Mouse (Mus musculus): ENCODE results near the gene 2010300C02Rik. TPM values are rescaled to one million over a fixed set of nuclear protein-coding genes. Genes with fewer than 3 reads are reported as not detected.

Gene 2010300C02Rik
- polyA plus RNA-seq, 1 experiment from 2014 or later: 3.6 TPM

- DNase-seq (ENCODE audit: low read depth, low spot score): no peak
- peaks cover 22% of the 10 kb centered on the region for H3K27me3 ChIP-seq
- CTCF ChIA-PET: no interaction called here
- POLR2A ChIA-PET: no interaction called here
- no peak for ATAC-seq
- in situ Hi-C loops (cut with MboI; ENCODE audit: low pct_unique_long_range_greater_than_20kb): no loop called here
- no peak for TF ChIP-seq CTCF (IDR thresholded peaks at IDR 0.05)
These were observed 48.6 kb downstream of the 2010300C02Rik start for GRCm38 (mm10) chr1:37671316-37671715.

DNA sequence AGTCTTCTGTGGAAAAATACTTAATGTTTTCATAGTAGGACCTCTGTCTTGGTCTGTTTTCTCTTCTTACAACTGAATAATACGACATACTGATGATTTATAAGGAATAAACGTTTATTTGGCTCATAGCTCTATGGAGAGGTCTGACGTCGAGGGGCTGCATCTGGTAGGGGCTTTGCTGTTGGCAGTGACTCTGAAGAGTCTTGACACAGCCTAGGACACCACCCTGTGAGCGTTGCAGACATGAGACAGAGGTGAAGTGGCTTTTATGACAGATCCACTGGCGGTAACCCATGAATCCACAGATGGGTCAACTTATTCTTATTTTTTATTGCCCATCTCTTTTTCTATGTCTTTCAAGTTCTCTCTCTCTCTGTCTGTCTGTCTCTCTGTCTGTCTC, 52.5 kb downstream of the 2010300C02Rik start:
- in situ Hi-C loops (cut with MboI; ENCODE audit: low pct_unique_long_range_greater_than_20kb): no loop called here
- POLR2A ChIA-PET: no interaction called here
- DNase-seq (ENCODE audit: low read depth, low spot score) (no peak), ATAC-seq (no peak)
- CTCF ChIA-PET: no interaction called here
- peaks cover 22% of the 10 kb centered on the region for H3K27me3 ChIP-seq
- no peak for TF ChIP-seq CTCF (IDR thresholded peaks at IDR 0.05)

DNA sequence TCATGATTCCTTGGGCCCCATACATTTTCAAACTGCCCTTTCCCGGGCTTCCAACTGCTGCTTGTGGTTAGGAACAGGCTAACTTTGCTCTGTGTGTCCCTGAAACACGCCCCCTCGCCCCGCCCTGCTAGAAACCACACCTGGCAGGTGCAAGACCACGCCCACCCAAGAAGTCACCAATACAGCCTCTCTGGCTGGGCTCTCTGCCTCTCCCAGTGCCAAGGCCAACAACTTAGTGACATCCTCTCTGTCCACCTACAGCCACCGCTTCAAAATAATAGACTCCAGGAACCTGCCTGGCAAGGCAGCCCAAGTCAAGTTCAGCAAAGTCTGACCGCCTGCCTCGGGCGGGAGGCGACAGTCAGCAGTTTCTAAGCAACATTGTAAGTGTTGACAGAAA, 53.3 kb downstream of the 2010300C02Rik start:
- no peak for TF ChIP-seq CTCF (IDR thresholded peaks at IDR 0.05)
- H3K27me3 ChIP-seq: peaks cover 22% of the 10 kb centered on the region
- in situ Hi-C loops (cut with MboI; ENCODE audit: low pct_unique_long_range_greater_than_20kb): no loop called here
- no peak for DNase-seq (ENCODE audit: low read depth, low spot score)
- ChIA-PET POLR2A (no interaction called here), CTCF (no interaction called here)
- no peak for ATAC-seq

- TF ChIP-seq CTCF (IDR thresholded peaks at IDR 0.05): no peak
- in situ Hi-C loops (cut with MboI; ENCODE audit: low pct_unique_long_range_greater_than_20kb): no loop called here
- ATAC-seq: no peak
- CTCF ChIA-PET: no interaction called here
- no peak for DNase-seq (ENCODE audit: low read depth, low spot score)
- POLR2A ChIA-PET: no interaction called here
- peaks cover 20% of the 10 kb centered on the region for H3K27me3 ChIP-seq
These were observed 54.2 kb downstream of the 2010300C02Rik start for GRCm38 (mm10) chr1:37665539-37666323.

- in situ Hi-C loops (cut with MboI; ENCODE audit: low pct_unique_long_range_greater_than_20kb): no loop called here
- ChIA-PET POLR2A (no interaction called here), CTCF (interaction anchor here (1.7 kb wide), 1 partner anchor 12 kb away, joined by 4 read pairs; no protein-coding TSS in a partner anchor)
- DNase-seq (ENCODE audit: low read depth, low spot score) (no peak), ATAC-seq (no peak)
- no peak for TF ChIP-seq CTCF (IDR thresholded peaks at IDR 0.05)
- H3K27me3 ChIP-seq: peaks cover 19% of the 10 kb centered on the region
These were observed 55.4 kb downstream of the 2010300C02Rik start for GRCm38 (mm10) chr1:37664496-37664895.

DNA sequence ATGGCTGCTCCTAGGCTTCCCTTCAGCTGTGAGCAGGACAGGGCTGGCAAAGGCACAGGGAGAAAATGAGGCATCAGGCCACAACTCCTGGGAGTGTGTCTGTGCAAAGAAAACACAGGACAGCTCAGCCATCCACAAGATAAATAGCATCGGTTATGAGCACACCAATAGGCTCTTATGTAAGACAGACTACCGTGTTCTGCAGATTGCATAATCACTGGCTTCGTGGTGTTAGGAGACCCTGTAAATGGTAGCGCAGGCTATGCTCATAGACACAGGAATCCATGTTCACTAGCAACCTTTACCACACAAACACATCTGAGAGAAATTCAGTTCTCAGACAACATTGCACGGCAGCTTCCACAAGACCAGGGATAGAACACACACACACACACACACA, 56.3 kb downstream of the 2010300C02Rik start:
- CTCF ChIA-PET: interaction anchor here (1.7 kb wide), 1 partner anchor 13 kb away, joined by 4 read pairs; no protein-coding TSS in a partner anchor
- in situ Hi-C loops (cut with MboI; ENCODE audit: low pct_unique_long_range_greater_than_20kb): no loop called here
- DNase-seq (ENCODE audit: low read depth, low spot score) (no peak), ATAC-seq (no peak)
- POLR2A ChIA-PET: no interaction called here
- peaks cover 19% of the 10 kb centered on the region for H3K27me3 ChIP-seq
- no peak for TF ChIP-seq CTCF (IDR thresholded peaks at IDR 0.05)

GRCm38 (mm10) chr1:37656017-37656416, 63.9 kb downstream of the 2010300C02Rik start:
- no peak for TF ChIP-seq CTCF (IDR thresholded peaks at IDR 0.05)
- ChIA-PET CTCF (no interaction called here), POLR2A (no interaction called here)
- no peak for DNase-seq (ENCODE audit: low read depth, low spot score)
- H3K27me3 ChIP-seq: peaks cover 10% of the 10 kb centered on the region
- in situ Hi-C loops (cut with MboI; ENCODE audit: low pct_unique_long_range_greater_than_20kb): no loop called here
- no peak for ATAC-seq

DNA sequence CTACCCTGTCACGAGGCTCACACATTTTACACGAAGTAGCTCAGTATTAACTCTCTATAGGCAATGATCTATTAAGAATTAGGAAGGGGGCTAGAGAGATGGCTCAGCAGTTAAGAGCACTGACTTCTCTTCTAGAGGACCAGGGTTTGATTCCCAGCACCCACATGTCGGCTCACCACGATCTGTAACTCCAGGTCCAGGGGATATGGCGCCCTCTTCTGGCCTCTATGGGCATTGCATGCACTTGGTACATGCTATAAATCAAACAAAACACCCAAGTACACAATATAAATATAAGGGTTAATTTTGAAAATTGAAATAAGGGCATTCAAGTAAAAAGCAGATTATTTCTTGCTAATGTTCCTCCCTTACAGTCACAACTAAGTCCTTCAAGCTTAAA, 65.9 kb downstream of the 2010300C02Rik start:
- in situ Hi-C loops (cut with MboI; ENCODE audit: low pct_unique_long_range_greater_than_20kb): no loop called here
- CTCF ChIA-PET: no interaction called here
- DNase-seq (ENCODE audit: low read depth, low spot score) (no peak), ATAC-seq (no peak)
- POLR2A ChIA-PET: no interaction called here
- peaks cover 9% of the 10 kb centered on the region for H3K27me3 ChIP-seq
- TF ChIP-seq CTCF (IDR thresholded peaks at IDR 0.05): no peak

DNA sequence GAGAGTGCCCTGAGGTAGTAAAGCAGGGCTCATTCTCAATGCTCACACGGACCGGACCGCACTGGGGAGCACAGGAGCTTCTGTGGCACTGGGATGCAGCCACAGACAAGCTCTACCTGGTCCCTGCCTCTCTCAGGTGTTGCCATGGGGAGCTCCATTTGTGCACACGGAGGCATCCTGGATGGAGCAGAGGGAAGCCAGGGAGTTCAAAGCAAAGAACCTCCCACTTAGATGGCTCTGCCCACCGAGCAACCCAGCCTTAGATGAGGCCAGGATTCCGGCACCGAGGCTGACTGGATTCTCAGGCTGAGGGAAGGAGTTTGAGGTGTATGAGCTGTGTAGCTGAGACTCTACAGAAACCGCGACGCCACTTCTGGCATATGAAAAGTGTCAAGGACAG, 72.8 kb downstream of the 2010300C02Rik start:
- H3K27me3 ChIP-seq: peaks cover 9% of the 10 kb centered on the region
- in situ Hi-C loops (cut with MboI; ENCODE audit: low pct_unique_long_range_greater_than_20kb): loop anchor here (25.0 kb wide), 1 partner anchor 860 kb away; no protein-coding TSS in a partner anchor
- no peak for TF ChIP-seq CTCF (IDR thresholded peaks at IDR 0.05)
- no peak for DNase-seq (ENCODE audit: low read depth, low spot score)
- ATAC-seq: no peak
- POLR2A ChIA-PET: no interaction called here
- CTCF ChIA-PET: interaction anchor here (1.2 kb wide), 1 partner anchor 8 kb away, joined by 4 read pairs; no protein-coding TSS in a partner anchor

DNA sequence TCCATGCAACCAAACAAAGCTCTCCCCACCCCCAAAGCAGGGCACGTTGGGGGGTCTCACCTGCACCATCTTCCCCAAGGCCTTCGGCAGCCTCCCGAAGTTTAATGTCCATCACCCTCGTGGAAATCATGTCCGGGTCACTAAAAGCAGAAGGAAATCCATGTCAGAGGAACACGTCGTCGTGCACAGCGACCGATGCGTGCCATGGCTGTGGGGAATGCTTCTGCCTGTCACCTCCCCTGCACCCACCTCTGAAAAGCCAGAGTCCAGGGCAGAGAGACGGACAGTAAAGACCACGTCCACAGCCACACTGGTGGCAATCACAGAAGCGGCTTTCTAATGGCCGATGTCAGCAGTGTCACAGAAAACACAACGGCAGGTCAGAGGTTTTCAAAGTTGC, 75.4 kb downstream of the 2010300C02Rik start:
- no peak for DNase-seq (ENCODE audit: low read depth, low spot score)
- peaks cover 3% of the 10 kb centered on the region for H3K27me3 ChIP-seq
- TF ChIP-seq CTCF (IDR thresholded peaks at IDR 0.05): no peak
- ChIA-PET POLR2A (no interaction called here), CTCF (interaction anchor here (1.7 kb wide), 1 partner anchor 10 kb away, joined by 8 read pairs; no protein-coding TSS in a partner anchor)
- no peak for ATAC-seq
- in situ Hi-C loops (cut with MboI; ENCODE audit: low pct_unique_long_range_greater_than_20kb): loop anchor here (25.0 kb wide), 1 partner anchor 857 kb away; no protein-coding TSS in a partner anchor

- POLR2A ChIA-PET: interaction anchor here (0.6 kb wide), 1 partner anchor 246 kb away, joined by 5 read pairs; the partner anchor contains the start of genes Mitd1 and Mrpl30
- CTCF ChIA-PET: interaction anchor here (0.8 to 1.7 kb wide), 2 partner anchors 9 to 35 kb away, joined by 3 to 8 read pairs; no protein-coding TSS in a partner anchor
These were observed 76.0 kb downstream of the 2010300C02Rik start for GRCm38 (mm10) chr1:37643794-37644365.

More at GRCm38 (mm10) chr1:37643794-37644365, 76.0 kb downstream of the 2010300C02Rik start:
- TF ChIP-seq CTCF (IDR thresholded peaks at IDR 0.05): no peak
- no peaks in the 10 kb centered on the region for H3K27me3 ChIP-seq
- in situ Hi-C loops (cut with MboI; ENCODE audit: low pct_unique_long_range_greater_than_20kb): loop anchor here (25.0 kb wide), 1 partner anchor 857 kb away; no protein-coding TSS in a partner anchor
- no peak for DNase-seq (ENCODE audit: low read depth, low spot score)
- no peak for ATAC-seq
